8 mouse cellular contexts compared by ENCODE assay signal in the genomic region with DNA sequence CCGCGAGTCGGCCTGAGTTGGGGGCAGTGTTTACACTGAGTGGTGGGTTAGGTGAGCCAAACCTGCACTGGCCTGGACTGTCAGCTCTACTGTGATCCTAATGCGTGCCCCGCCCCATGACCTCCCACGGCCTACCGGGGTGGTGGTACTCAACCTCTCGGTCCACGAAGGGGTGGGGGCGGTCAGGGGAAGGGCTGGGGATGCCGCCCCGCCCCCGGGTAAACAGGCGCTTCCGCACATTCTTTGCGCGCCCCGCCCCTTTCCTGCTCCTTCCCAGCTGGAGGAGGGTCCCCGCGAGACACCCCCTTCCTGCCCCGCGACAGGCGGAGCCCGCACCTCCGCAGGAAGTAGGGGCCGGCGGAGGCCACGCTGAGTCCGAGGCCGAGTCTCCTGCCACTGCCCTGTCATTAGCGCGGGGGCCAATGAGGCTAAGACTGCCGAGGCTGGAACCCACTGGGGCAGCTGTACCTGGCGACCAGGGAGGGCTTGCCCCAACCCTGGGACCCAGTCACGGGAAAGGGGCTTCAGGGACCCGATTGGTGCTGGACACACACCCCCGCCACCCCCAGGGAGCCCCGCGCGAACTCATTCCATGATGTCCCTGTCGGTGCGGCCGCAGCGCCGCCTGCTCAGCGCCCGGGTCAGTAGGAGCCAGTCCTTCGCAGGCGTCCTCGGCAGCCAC. TPM values are rescaled to one million over a fixed set of nuclear protein-coding genes. Genes with fewer than 3 reads are reported as not detected.
DNase-seq lines count a peak whose midpoint lies in the region; ATAC-seq and TF ChIP-seq lines count a peak whose summit lies in the region.

No protein-coding gene starts in this region.

- H3K9me3 ChIP-seq in forebrain, embryonic 14.5 days (replicated peaks; ENCODE audit: control insufficient read depth, low read length), result no peaks in the 10 kb centered on the region
- H3K9me3 ChIP-seq in limb, embryonic 10.5 days (replicated peaks), result no peaks in the 10 kb centered on the region

- peak overlapping the region; percentile 64 for H3K9ac ChIP-seq in forebrain, embryonic 14.5 days (ENCODE audit: low read length)

- no peak overlapping the region for H3K27ac ChIP-seq in forebrain, embryonic 14.5 days (ENCODE audit: low read depth, low read length)
- peak overlapping the region; percentile 50; the same call in 1 of the 2 replicates for H3K27ac ChIP-seq in limb, embryonic 10.5 days
- no peak overlapping the region for H3K27ac ChIP-seq in testis, adult 2 months (ENCODE audit: control insufficient read depth, insufficient read depth, low read depth, low read length)

- no peak for TF ChIP-seq CTCF in testis, adult 2 months (IDR thresholded peaks at IDR 0.05; ENCODE audit: control insufficient read depth, insufficient read depth, insufficient replicate concordance, low read depth, low read length)

- peak; percentile 55 for ATAC-seq in activated CD4-positive, CD25-positive, alpha-beta regulatory T cell, adult 4 months
- peak; percentile 59 for ATAC-seq in forebrain, embryonic 14.5 days
- ATAC-seq in megakaryocyte progenitor cell, adult 5-6 weeks (replicated peaks; ENCODE audit: poor library complexity), result peak; percentile 6; the same call in 1 of the 2 replicates

- peaks cover 8% of the 10 kb centered on the region; the same call in 1 of the 2 replicates for H3K4me1 ChIP-seq in forebrain, embryonic 14.5 days (ENCODE audit: control insufficient read depth, insufficient read depth, low read length)
- H3K4me1 ChIP-seq in limb, embryonic 10.5 days, result peaks cover 18% of the 10 kb centered on the region
- peaks cover 15% of the 10 kb centered on the region for H3K4me1 ChIP-seq in testis, adult 2 months (ENCODE audit: control insufficient read depth, insufficient read depth, low read length)

- H3K36me3 ChIP-seq in forebrain, embryonic 14.5 days (ENCODE audit: control insufficient read depth, insufficient read depth, low read length), result peaks cover 42% of the 10 kb centered on the region
- peaks cover 53% of the 10 kb centered on the region for H3K36me3 ChIP-seq in limb, embryonic 10.5 days
- H3K36me3 ChIP-seq in testis, adult 2 months (ENCODE audit: control insufficient read depth, insufficient read depth, low read length), result no peaks in the 10 kb centered on the region

- TF ChIP-seq POLR2A in testis, adult 2 months (IDR thresholded peaks at IDR 0.05; ENCODE audit: control insufficient read depth, low read depth, low read length), result no peak

- under 1% methylated on average over 44 of the region's 50 CpGs for WGBS in forebrain, embryonic 14.5 days
- under 1% methylated on average over 50 of the region's 50 CpGs for WGBS in limb, embryonic 10.5 days

- H3K4me3 ChIP-seq in forebrain, embryonic 14.5 days (ENCODE audit: low read depth, low read length), result peak overlapping the region; percentile 37
- H3K4me3 ChIP-seq in limb, embryonic 10.5 days, result peak overlapping the region; percentile 69
- peak overlapping the region; percentile 87 for H3K4me3 ChIP-seq in testis, adult 2 months (ENCODE audit: control insufficient read depth, low read depth, low read length)

- H3K4me2 ChIP-seq in forebrain, embryonic 14.5 days (ENCODE audit: low read length), result peak overlapping the region; percentile 83

- DNase-seq in B cell, adult 2 months, result peak; percentile 43 to 48
- peak; percentile 22 for DNase-seq in forebrain, embryonic 14.5 days (ENCODE audit: low spot score)
- DNase-seq in heart, postnatal 4 days, result peak; percentile 87
- DNase-seq in limb, embryonic 10.5 days (ENCODE audit: low spot score), result peak; percentile 74
- no peak for DNase-seq in left cerebral cortex, adult 9 months (ENCODE audit: low spot score in 2 of 2)

- 0 out of 2 replicates have a peak, but pooled peaks cover 19% of the 10 kb centered on the region for H3K27me3 ChIP-seq in forebrain, embryonic 14.5 days (replicated peaks; ENCODE audit: control insufficient read depth, insufficient read depth, low read length)
- H3K27me3 ChIP-seq in limb, embryonic 10.5 days (ENCODE audit: low read depth, poor library complexity, severe bottlenecking), result peaks cover 46% of the 10 kb centered on the region
- H3K27me3 ChIP-seq in testis, adult 2 months (ENCODE audit: control insufficient read depth, insufficient read depth, low read length), result no peaks in the 10 kb centered on the region

RNA-seq across cellular contexts. Expression of a gene that starts 8.9 kb away (rescaled TPM):
- 1 to 10 TPM; 6.7 to 7.9 TPM for polyA plus RNA-seq in activated CD4-positive, CD25-positive, alpha-beta regulatory T cell, adult 4 months (2017; shearing (Covaris generic))
- 14.9 and 21.7 TPM in 2 replicates for polyA plus RNA-seq in forebrain, embryonic 14.5 days (2014; fragmentation: Nextera tagmentation; extraction: Ambion mirVana)
- 10 to 100 TPM; 51.1 to 51.5 TPM for total RNA-seq in heart, postnatal 4 days (2021)
- 17.5 and 18.0 TPM in 2 replicates for polyA plus RNA-seq in limb, embryonic 10.5 days (2016; fragmentation: Nextera tagmentation; extraction: Ambion mirVana)
- total RNA-seq in megakaryocyte progenitor cell, adult 5-6 weeks (2015), result 46.9 and 53.0 TPM in 2 replicates
- total RNA-seq in megakaryocyte progenitor cell, adult 5-6 weeks (2017), result 6.4 and 6.6 TPM in 2 replicates
- polyA plus RNA-seq in testis, adult 2 months (2012; rRNA removed), result 5.4 and 6.3 TPM in 2 replicates

RNA-seq across cellular contexts. Expression of a gene that starts 22.4 kb away (rescaled TPM):
- 10 to 100 TPM; 51.3 to 61.4 TPM for polyA plus RNA-seq in activated CD4-positive, CD25-positive, alpha-beta regulatory T cell, adult 4 months (2017; shearing (Covaris generic))
- polyA plus RNA-seq in forebrain, embryonic 14.5 days (2014; fragmentation: Nextera tagmentation; extraction: Ambion mirVana), result 100 and 108 TPM in 2 replicates
- total RNA-seq in heart, postnatal 4 days (2021), result 10 to 100 TPM; 59.1 to 63.2 TPM
- polyA plus RNA-seq in limb, embryonic 10.5 days (2016; fragmentation: Nextera tagmentation; extraction: Ambion mirVana), result 132 and 157 TPM in 2 replicates
- total RNA-seq in megakaryocyte progenitor cell, adult 5-6 weeks (2015), result 95.7 and 103 TPM in 2 replicates
- total RNA-seq in megakaryocyte progenitor cell, adult 5-6 weeks (2017), result 88.1 and 104 TPM in 2 replicates
- polyA plus RNA-seq in testis, adult 2 months (2012; rRNA removed), result 6.8 and 7.2 TPM in 2 replicates

RNA-seq across cellular contexts. Expression of a gene that starts 23.2 kb away (rescaled TPM):
- polyA plus RNA-seq in activated CD4-positive, CD25-positive, alpha-beta regulatory T cell, adult 4 months (2017; shearing (Covaris generic)), result under 1 TPM in 1 of 2 experiments, not detected in 1; 0.87 TPM
- 0.72 and 1.8 TPM in 2 replicates for polyA plus RNA-seq in forebrain, embryonic 14.5 days (2014; fragmentation: Nextera tagmentation; extraction: Ambion mirVana)
- not detected for total RNA-seq in heart, postnatal 4 days (2021)
- 0.39 and 0.69 TPM in 2 replicates for polyA plus RNA-seq in limb, embryonic 10.5 days (2016; fragmentation: Nextera tagmentation; extraction: Ambion mirVana)
- not detected in 2 replicates for total RNA-seq in megakaryocyte progenitor cell, adult 5-6 weeks (2015)
- total RNA-seq in megakaryocyte progenitor cell, adult 5-6 weeks (2017), result not detected in 2 replicates
- not detected in 2 replicates for polyA plus RNA-seq in testis, adult 2 months (2012; rRNA removed)

RNA-seq across cellular contexts. Expression of a gene that starts 48.1 kb away (rescaled TPM):
- polyA plus RNA-seq in activated CD4-positive, CD25-positive, alpha-beta regulatory T cell, adult 4 months (2017; shearing (Covaris generic)), result 10 to 100 TPM; 40.7 to 42.8 TPM
- polyA plus RNA-seq in forebrain, embryonic 14.5 days (2014; fragmentation: Nextera tagmentation; extraction: Ambion mirVana), result 194 and 211 TPM in 2 replicates
- 10 to 100 TPM; 58.2 to 59.5 TPM for total RNA-seq in heart, postnatal 4 days (2021)
- 58.3 and 68.6 TPM in 2 replicates for polyA plus RNA-seq in limb, embryonic 10.5 days (2016; fragmentation: Nextera tagmentation; extraction: Ambion mirVana)
- 137 and 142 TPM in 2 replicates for total RNA-seq in megakaryocyte progenitor cell, adult 5-6 weeks (2015)
- total RNA-seq in megakaryocyte progenitor cell, adult 5-6 weeks (2017), result 50.5 and 56.6 TPM in 2 replicates
- 43.8 and 47.4 TPM in 2 replicates for polyA plus RNA-seq in testis, adult 2 months (2012; rRNA removed)

Comparison
In these comparisons a context has a peak if more than half of its experiments do, and no peak if none do; other contexts are left out.
1. DNase-seq: peak in B cell, adult 2 months (2 of 2), forebrain, embryonic 14.5 days (single experiment), heart, postnatal 4 days (single experiment) and limb, embryonic 10.5 days (single experiment); none in left cerebral cortex, adult 9 months (0 of 2).
2. ATAC-seq: peak in every context shown above with its lines; median percentile 59 in forebrain, embryonic 14.5 days; 55 in activated CD4-positive, CD25-positive, alpha-beta regulatory T cell, adult 4 months; 6 in megakaryocyte progenitor cell, adult 5-6 weeks.
3. H3K4me3 ChIP-seq: peak in every context shown above with its lines; median percentile 87 in testis, adult 2 months; 69 in limb, embryonic 10.5 days; 37 in forebrain, embryonic 14.5 days.